Mouse (Mus musculus) ES-E14 (cell line): ENCODE measurements around the gene Arl4c. TPM values are rescaled to one million over a fixed set of nuclear protein-coding genes. Genes with fewer than 3 reads are reported as not detected.

Source experiments
- DNase-seq: peaks from one replicate; pipeline ENCODE4 v3.0.0-alpha.2; 2013; ENCODE audit warnings: low read depth, low spot score
- H3K27ac ChIP-seq: 2 replicates; pipeline ENCODE4 v1.5.1; 2012; ENCODE audit warnings: low read depth, mild to moderate bottlenecking, low read length, moderate library complexity, mixed read lengths; ENCODE audit not compliant: poor library complexity, insufficient read depth, severe bottlenecking
- H3K36me3 ChIP-seq: 2 replicates; pipeline ENCODE4 v1.6.1; 2012; ENCODE audit warnings: mild to moderate bottlenecking, low read length, moderate library complexity, mixed read lengths; ENCODE audit not compliant: control insufficient read depth, poor library complexity, insufficient read depth, severe bottlenecking
- H3K4me1 ChIP-seq, 2 experiments: fragments of 150-350 bp in 1 of 2; sonication (generic) in 1 of 2; 2 replicates each; pipeline ENCODE4 v1.6.1; 2012; ENCODE audit warnings: low read length in 2 of 2, mild to moderate bottlenecking in 1 of 2, mixed read lengths in 1 of 2; ENCODE audit not compliant: control insufficient read depth in 2 of 2, insufficient read depth in 2 of 2, poor library complexity in 1 of 2
- H3K4me3 ChIP-seq, 2 experiments: fragments of 150-350 bp in 1 of 2; sonication (generic) in 1 of 2; 2 replicates each; pipeline ENCODE4 v1.5.1; 2012; ENCODE audit warnings: low read length in 2 of 2, low read depth in 1 of 2, mild to moderate bottlenecking in 1 of 2, mixed read lengths in 1 of 2; ENCODE audit not compliant: insufficient read depth in 1 of 2, poor library complexity in 1 of 2, severe bottlenecking in 1 of 2
- H3K9ac ChIP-seq: 2 replicates; pipeline ENCODE4 v1.6.1; 2012; ENCODE audit warnings: low read depth, mild to moderate bottlenecking, low read length, mixed read lengths; ENCODE audit not compliant: poor library complexity, insufficient read depth, severe bottlenecking
- H3K9me3 ChIP-seq: fragments of 150-350 bp; sonication (generic); 2 replicates; pipeline ENCODE4 v1.6.1; 2012; ENCODE audit warnings: low read depth, mild to moderate bottlenecking, low read length; ENCODE audit not compliant: control insufficient read depth, insufficient read depth
- CHD2 ChIP-seq: IDR thresholded peaks from 2 replicates; pipeline ENCODE4 v1.6.1; 2014; ENCODE audit warnings: mild to moderate bottlenecking, low read depth, low read length, inconsistent platforms
- HCFC1 ChIP-seq: IDR thresholded peaks from 2 replicates; pipeline ENCODE4 v1.6.1; 2012; ENCODE audit warnings: low read length, inconsistent platforms, borderline replicate concordance; ENCODE audit not compliant: insufficient read depth
- MAFK ChIP-seq: IDR thresholded peaks from 2 replicates; pipeline ENCODE4 v1.6.1; 2014; ENCODE audit warnings: mild to moderate bottlenecking, low read depth, low read length, inconsistent platforms; ENCODE audit not compliant: insufficient read depth
- ZC3H11A ChIP-seq: IDR thresholded peaks from 2 replicates; pipeline ENCODE4 v1.6.1; 2012; ENCODE audit warnings: low read depth, mild to moderate bottlenecking, inconsistent platforms, low read length, borderline replicate concordance
- ZNF384 ChIP-seq: IDR thresholded peaks from 2 replicates; pipeline ENCODE4 v1.6.1; 2012; ENCODE audit warnings: low read depth, low read length, inconsistent platforms
- in situ Hi-C, 2 experiments: fragments of 600-800 bp; cut with MboI; formaldehyde crosslinking; loops; one replicate each; pipeline ENCODE4 v1.15.1; 2025; ENCODE audit warnings: low sequenced_read_pairs in 2 of 2, inconsistent platforms in 1 of 2; ENCODE audit not compliant: unreplicated experiment in 2 of 2
- total RNA-seq: library from RNA; depleted of rRNA; stranded (reverse); fragments of 300-350 nt; gene quantifications from 2 replicates; pipeline ENCODE4 v1.2.3, GENCODE M21; 2012; rRNA removed

The Arl4c gene
- total RNA-seq, result 21.1 and 37.7 TPM in 2 replicates

- in situ Hi-C loops, result loop anchor here (10.0 to 25.0 kb wide), 3 partner anchors 137 to 265 kb away; no protein-coding TSS in a partner anchor
- Histone ChIP-seq H3K4me1 (peaks cover 0 to 10% of the 10 kb centered on the region in 2 experiments; a peak in 2 of 4 replicates), H3K9me3 (no peaks in the 10 kb centered on the region), H3K9ac (peak within 1 kb of the TSS; percentile 74), H3K36me3 (no peaks in the 10 kb centered on the region; the same call in 1 of the 2 replicates), H3K27ac (peak within 1 kb of the TSS; percentile 41; the same call in 1 of the 2 replicates), H3K4me3 (peak within 1 kb of the TSS; percentile 81 to 84)
- no peak for TF ChIP-seq HCFC1
- TF ChIP-seq ZC3H11A, result no peak
- TF ChIP-seq MAFK, result no peak
- TF ChIP-seq CHD2, result no peak
- TF ChIP-seq ZNF384, result no peak
- no peak for DNase-seq
Observed at GRCm38 (mm10) chr1:88701870-88702661, at the start of gene Arl4c. Gene Arl4c, minus strand, starts transcription at chr1:88702221.

GRCm38 (mm10) chr1:88751332-88751731, 49.3 kb upstream of the Arl4c start:
- Histone ChIP-seq H3K9ac (no peak overlapping the region), H3K27ac (no peak overlapping the region), H3K4me3 (no peak overlapping the region), H3K9me3 (no peaks in the 10 kb centered on the region), H3K4me1 (peaks cover 0 to 5% of the 10 kb centered on the region in 2 experiments; a peak in 2 of 4 replicates), H3K36me3 (no peaks in the 10 kb centered on the region)
- in situ Hi-C loops, result no loop called here
- DNase-seq, result no peak
- no peak for TF ChIP-seq HCFC1
- TF ChIP-seq CHD2, result no peak
- TF ChIP-seq ZNF384, result no peak
- TF ChIP-seq MAFK, result no peak

- no peak for DNase-seq
- 0 out of 2 replicates have a peak, but pooled peaks have one; percentile 25 for TF ChIP-seq MAFK
- TF ChIP-seq HCFC1, result no peak
- in situ Hi-C loops, result no loop called here
- peak overlapping the region; percentile 26 to 27; a peak in 2 of 4 replicates for H3K4me3 ChIP-seq
- no peaks in the 10 kb centered on the region for H3K9me3 ChIP-seq
- H3K9ac ChIP-seq, result no peak overlapping the region
- H3K27ac ChIP-seq, result no peak overlapping the region
- peaks cover 0 to 5% of the 10 kb centered on the region in 2 experiments; a peak in 2 of 4 replicates for H3K4me1 ChIP-seq
- H3K36me3 ChIP-seq, result no peaks in the 10 kb centered on the region
Observed at GRCm38 (mm10) chr1:88750576-88750975, 48.6 kb upstream of the Arl4c start.

- DNase-seq, result peak; percentile 64
- in situ Hi-C loops, result no loop called here
Observed at GRCm38 (mm10) chr1:88750126-88750525, 48.1 kb upstream of the Arl4c start.

More at GRCm38 (mm10) chr1:88750126-88750525, 48.1 kb upstream of the Arl4c start:
- Histone ChIP-seq H3K4me1 (peaks cover 0 to 5% of the 10 kb centered on the region in 2 experiments; a peak in 2 of 4 replicates), H3K9ac (no peak overlapping the region), H3K27ac (no peak overlapping the region), H3K9me3 (no peaks in the 10 kb centered on the region), H3K36me3 (no peaks in the 10 kb centered on the region), H3K4me3 (peak overlapping the region; percentile 26 to 27; a peak in 2 of 4 replicates)
- TF ChIP-seq ZNF384, result no peak
- TF ChIP-seq CHD2, result no peak
- TF ChIP-seq HCFC1, result no peak
- no peak for TF ChIP-seq ZC3H11A
- no peak for TF ChIP-seq MAFK
